Mouse (Mus musculus): ENCODE results near the gene Lsm12.

The Lsm12 gene

GRCm38 (mm10) chr11:102184646-102185495, at the start of gene Lsm12:
TSS of gene Lsm12 (minus strand) at chr11:102185296.
- DNase-seq, result peak; percentile 98

DNA sequence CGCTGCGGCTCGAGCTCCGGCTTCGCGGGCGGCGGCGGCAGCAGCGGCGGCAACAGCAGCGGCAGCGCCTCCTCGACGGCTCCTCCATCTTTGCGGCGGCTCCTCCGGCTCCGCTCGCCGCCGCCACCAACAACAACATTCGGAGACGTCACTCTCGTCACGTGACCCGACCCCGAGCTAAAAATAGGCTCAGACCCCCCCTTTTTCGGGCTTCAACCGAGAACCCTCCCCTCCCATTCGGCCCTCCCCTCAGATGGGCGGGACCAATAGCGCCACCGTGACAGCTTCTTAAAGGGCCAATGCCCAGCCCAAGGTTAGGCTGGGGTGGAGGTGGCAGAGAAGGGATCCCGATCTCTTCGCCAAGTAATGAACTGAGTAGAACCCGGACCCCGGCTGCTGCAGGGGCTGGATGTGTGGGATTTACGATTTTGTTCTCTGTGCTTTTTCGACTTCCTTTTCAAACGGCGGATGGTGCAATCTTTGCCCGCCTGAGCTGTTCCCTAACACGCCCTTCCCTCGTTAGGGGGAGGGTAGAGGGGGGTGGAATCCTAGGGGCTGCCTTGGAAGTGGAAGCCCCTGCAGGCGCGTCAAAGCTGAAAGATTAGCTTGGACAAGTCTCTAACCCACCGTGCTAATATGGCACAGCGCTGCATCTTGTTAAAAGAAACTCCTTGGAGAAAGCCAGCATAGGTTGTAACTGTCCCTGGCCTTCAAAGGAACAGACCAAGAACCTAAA, 45.1 kb upstream of the Lsm12 start, which contains the start of gene Hdac5:
Hdac5 (minus strand) TSS at position 161 of the 736 bp plus-strand sequence.
- DNase-seq, result peak; percentile 100

DNA sequence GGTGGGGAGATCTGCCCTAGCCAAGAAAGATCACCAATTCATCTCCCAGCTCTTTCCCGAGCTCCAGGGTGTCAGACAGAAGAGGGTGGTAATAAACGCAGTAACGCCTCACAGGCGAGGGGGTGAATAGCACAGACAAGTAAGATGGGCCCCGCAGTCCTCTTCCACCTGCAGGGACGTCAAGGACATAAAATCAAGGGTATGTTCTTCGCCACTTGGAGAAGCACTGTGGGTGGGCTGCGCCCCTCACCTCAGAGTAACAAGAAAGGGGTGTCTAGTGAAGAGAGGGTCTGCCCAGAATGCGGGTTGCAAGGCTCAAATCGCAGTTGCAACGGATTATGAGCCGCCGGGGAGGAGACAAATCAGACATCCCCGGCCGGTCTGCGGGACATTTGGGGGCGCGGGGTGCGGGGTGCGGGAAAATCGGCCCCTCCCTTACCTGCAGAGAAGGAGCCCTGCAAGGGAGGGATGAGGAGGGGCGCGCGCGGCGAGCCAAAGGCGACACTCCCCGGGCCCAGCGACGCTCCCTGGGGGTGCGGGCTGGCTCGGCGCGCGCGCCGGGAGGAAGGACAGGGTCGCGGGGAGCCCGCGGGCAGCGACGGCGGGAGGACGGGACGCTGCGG, 44.3 kb upstream of the Lsm12 start:
- DNase-seq, result no peak

DNA sequence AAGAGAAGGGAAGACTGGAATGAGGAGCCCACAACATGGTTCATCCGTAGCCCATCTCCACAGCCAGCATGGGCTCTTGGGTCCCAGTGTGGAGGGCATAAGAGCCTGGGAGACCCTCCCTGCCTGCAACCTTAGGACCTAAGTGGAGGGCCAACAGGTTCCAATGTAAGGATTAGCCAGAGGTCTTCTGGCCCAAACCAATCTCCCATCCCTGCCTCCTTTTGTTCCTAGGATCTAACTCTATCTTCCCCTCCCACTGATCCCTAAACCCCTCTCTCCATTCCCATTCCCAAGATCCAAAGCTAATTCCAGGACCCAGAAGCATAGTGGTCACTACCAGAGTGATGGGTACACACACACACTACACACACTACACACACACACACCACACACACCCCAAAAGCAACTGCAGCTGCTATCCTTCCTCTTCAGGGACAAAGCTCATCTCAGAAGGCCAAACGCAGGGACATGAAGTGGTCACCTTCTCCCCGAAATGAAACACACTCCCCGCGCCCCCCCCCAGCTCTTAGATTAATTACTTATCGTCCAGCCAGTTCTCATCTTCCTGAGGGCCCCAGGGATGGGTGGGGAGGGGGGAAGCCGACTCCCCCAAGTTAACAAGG, 43.7 kb upstream of the Lsm12 start:
- no peak for DNase-seq

DNA sequence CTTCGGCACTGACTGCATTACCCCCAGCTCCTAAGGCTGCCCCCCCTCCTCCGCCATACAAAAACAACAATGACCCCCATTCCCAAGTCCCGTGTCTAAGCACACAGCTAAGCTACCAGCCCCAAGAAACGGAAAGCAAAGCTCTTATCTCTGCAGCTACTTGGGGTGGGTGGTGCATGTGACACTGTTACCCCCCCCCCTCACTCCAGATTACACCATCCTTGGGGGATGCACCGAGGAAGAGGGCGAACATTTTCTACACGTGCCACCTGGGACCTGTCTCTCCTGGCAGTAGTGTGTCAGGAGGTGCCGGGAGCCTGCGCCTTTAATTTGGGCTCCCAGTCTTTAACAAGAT, 43.1 kb upstream of the Lsm12 start:
- no peak for DNase-seq

DNA sequence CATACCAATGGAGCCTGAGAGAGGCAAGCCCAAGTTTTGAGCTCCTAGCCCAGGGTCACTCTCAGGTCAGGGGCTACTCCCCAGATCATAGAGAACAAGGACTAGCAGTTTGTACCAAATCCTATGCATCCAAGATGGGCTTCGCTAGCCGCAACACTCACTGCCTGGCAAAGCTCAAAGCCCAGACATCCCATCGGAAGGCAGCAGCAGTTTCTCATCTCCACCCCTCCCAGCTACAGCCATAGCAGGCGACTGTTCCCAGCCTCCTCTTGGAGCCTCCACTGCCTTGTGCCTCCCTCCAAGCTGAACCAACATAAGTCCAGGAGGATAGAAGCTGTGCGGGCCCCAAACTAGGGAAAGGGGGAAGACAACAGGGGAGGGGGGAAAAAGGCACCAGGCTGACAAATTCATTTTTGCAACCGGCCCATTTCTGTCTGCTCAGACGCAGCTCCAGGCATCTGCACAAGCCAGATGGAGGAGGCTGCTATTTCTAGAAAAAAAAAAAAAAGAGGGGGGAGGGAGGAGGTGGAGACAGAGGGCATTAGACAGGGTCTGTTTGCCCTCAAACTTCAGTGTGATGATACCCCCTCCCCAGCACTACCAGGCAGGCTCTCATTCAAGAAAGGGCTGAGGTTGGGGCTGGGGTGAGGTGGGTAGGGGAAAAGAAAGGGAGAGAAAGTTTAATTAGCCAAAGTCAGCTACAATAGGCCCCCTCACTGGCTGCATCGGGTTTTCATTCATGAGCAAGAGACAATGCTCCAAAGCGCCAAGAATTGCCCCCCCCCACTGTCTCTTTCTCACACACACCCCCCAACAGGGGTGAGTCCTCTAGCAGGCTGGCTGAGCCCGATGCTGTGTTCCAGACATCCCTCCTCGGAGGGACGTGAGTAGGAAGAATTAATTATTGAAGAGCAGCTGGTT, 42.4 kb upstream of the Lsm12 start:
- no peak for DNase-seq

GRCm38 (mm10) chr11:102226067-102226978, 41.2 kb upstream of the Lsm12 start:
- no peak for DNase-seq

DNA sequence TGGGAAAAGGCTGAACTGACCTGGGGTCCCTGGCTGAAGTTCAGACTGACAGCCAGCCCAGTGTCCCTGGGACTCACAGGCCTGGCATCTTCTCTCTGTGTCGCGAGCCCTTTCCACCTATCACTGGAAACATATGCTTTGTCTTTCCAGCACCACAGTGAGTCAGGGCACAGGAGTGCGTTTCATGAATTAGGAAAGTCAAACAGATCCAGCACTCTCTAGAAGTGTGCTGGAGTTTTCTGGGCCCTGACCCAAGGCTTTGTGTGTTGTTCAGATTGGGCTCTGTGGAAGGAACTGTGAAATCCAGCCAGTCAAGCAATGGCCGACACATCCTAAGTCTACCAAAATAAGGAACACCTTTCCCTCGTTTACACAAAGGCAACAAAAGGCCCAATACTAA, 40.1 kb upstream of the Lsm12 start:
- no peak for DNase-seq

DNA sequence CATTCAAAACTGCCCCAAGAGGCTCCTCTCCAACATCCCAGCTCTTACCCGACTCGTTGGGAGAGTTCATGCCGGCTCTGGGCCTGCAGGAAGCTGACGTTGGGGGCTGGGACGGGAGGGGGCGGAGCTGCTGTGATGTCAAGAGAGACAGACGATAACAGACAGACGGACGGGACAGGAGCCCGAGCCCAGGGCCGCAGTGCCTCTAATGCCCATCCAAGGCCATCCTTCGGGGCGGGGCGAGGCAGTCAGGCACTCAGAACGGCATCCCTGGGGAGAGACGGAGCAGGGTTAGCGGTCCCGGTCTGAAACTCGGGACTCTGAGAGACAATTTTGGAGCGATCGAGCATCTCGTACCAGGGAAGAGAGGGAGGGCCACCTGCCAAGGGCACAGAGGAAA, 39.6 kb upstream of the Lsm12 start:
- DNase-seq, result no peak

DNA sequence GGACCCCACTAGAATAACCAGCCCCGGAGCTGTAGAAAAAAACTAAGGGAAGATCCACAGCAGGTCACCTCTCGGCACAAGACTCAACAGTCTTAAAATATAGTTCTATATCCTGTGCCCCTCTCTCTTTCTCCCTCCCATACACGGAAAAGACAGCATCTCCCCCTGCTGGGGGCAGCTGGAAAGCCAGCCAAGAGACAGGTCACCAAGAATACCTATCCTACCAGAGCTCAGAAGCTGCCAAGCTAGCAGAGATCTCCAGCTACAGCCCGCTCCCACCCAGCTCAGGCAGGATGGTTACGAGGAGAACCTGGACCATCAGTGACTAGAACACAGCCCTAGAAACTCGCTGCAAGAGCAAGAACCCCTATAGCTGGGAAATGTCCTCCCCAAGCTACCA, 38.1 kb upstream of the Lsm12 start:
- peak; percentile 75 for DNase-seq

DNA sequence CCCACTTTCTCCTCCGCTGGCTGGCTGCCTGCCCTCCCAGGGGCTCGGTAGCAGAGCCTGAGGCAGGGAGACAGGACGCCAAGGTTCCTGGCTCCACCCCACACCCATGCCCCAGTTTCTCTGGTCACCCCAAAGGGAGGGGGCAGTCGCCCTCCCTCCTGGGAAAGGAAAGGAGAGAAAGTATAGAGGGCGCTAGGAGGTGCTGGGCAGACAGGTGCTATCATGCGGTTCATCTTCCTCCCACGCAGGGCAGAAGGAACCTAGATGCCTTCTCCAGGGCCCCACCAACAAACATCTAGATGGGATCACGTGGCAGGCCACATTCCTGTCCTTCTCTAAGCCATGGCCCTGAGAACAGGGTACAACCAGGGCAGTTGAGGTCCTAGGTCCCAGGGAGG, 36.9 kb upstream of the Lsm12 start:
- DNase-seq, result no peak

GRCm38 (mm10) chr11:102221243-102221953, 36.3 kb upstream of the Lsm12 start:
- no peak for DNase-seq

- DNase-seq, result no peak
Measured at GRCm38 (mm10) chr11:102220451-102220850, 35.4 kb upstream of the Lsm12 start.

DNA sequence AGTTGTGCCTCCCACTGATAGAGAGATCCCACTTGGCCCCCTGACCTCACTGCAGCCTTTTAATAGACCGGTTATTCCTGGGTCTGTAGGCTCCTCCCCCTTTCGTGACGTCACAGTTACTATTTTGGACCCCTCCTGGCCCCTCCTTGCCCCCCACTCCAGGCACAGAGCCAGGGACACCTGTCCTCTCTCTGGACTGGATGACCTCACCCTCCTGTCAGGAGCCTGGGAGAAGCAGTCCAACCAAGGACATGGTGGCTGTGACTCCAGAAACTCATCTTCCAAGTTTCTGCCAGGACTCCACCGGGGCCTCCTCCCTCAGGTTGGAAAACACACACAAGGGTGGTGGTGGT, 34.9 kb upstream of the Lsm12 start:
- DNase-seq, result no peak

GRCm38 (mm10) chr11:102219247-102219993, 34.3 kb upstream of the Lsm12 start:
- no peak for DNase-seq

DNA sequence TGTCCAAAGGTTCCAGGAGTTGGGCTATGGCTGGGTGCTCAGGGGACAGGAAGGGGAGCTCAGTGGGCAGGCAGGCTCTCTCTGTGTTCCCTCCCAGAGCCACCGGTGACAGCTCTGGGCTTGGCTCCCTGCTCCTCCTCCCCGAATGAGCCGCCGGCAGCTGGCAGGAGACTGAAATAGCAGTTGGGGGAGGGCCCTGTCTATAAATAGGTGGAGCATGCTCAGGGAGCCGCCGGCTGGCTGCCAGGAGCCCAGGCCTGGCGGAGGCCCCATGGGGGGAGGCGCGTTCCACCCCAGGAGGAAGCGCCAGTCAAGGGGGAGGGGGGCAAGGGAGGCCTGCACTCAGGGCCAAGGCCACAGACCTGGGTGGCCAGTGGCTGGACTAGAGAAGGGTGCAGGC, 33.7 kb upstream of the Lsm12 start:
- peak; percentile 98 for DNase-seq

- no peak for DNase-seq
Measured at GRCm38 (mm10) chr11:102217876-102218430, 32.9 kb upstream of the Lsm12 start.

GRCm38 (mm10) chr11:102217396-102217795, 32.3 kb upstream of the Lsm12 start:
- DNase-seq, result no peak

GRCm38 (mm10) chr11:102216886-102217240, 31.8 kb upstream of the Lsm12 start:
- no peak for DNase-seq
